Mouse (Mus musculus) gastrocnemius, postnatal 4 days (tissue): ENCODE measurements around the gene Ccdc186. TPM values are rescaled to one million over a fixed set of nuclear protein-coding genes. Genes with fewer than 3 reads are reported as not detected.
"Not testable (repeated sequence)": the region's sequence is repeated elsewhere in the genome, so short reads cannot be mapped to it uniquely, and the experiment has no call there.

Source experiments
- DNase-seq, 2 experiments: peaks; one replicate each; pipeline ENCODE4 v3.0.0; 2021 to 2022; ENCODE audit warnings: low spot score in 2 of 2, mixed read lengths in 2 of 2
- total RNA-seq, 2 experiments: library from RNA; stranded (reverse); gene quantifications; 2 replicates each; pipeline ENCODE4 v1.2.3; 2021

Gene Ccdc186
- total RNA-seq, 2 experiments from 2014 or later, result 29.2 to 36.1 TPM

DNA sequence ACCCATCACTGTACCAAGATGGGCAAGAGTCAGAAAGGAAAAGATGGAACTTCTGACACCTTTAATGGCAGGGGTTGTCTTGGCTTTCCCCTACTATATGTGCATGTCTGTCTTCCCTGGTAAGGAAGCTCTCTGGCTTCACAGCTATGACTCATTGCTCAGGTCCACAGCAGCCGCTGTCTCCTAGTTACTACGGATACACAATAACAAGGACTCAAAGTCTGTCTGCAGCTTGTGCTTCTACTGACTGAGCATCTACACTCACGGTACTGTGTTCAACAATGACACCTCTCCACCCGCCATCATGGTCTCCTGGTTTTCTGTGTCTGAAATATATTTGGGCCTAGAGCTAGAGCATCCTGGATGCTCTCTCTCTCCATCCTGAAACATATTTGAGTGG is 62.2 kb downstream of the Ccdc186 start:
- no peak for DNase-seq

GRCm38 (mm10) chr19:56758311-56758710 is 63.7 kb downstream of the Ccdc186 start:
- no peak for DNase-seq

GRCm38 (mm10) chr19:56756412-56756811 is 65.6 kb downstream of the Ccdc186 start:
- DNase-seq, result no peak

DNA sequence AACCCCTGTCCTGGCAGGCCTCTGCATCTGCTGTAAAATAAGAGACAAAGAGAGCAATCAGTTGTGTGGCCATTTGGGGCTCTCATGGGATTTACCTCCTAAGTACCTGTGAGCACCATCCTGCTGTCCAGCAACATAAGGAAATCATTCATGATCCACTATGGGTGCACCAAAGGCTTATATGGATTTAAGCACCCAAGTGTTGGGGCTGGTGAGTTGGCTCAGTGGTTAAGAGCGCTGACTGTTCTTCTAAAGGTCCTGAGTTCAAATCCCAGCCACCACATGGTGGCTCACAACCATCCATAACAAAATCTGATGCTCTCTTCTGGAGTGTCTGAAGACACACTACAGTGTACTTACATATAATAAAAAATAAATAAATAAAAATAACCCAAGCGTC is 67.5 kb downstream of the Ccdc186 start:
- DNase-seq, result not testable (repeated sequence)

DNA sequence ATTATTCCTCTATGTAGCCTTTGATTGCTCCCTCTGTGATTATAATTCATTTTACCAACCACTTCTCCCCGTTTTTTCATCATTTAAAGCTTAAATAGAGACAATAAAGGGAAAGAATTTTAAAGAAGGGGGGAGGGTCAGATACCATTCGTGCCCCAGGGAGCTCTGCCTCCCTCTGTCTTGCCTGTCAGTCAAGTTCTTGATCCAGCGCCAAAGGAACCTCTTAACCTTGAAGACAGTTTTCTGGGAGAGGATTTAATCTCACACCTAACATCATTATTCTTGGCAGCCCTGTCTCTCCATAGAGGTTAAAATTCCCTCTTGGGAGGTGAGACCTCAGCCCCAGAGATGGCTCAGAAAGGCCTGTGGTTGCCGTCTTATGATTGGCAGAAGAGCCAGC is 71.3 kb downstream of the Ccdc186 start:
- no peak for DNase-seq

GRCm38 (mm10) chr19:56749343-56749742 is 72.6 kb downstream of the Ccdc186 start:
- DNase-seq, result no peak

GRCm38 (mm10) chr19:56747878-56748277 is 74.1 kb downstream of the Ccdc186 start:
- no peak for DNase-seq

GRCm38 (mm10) chr19:56746618-56747017 is 75.4 kb downstream of the Ccdc186 start:
- no peak for DNase-seq

GRCm38 (mm10) chr19:56745528-56745927 is 76.5 kb downstream of the Ccdc186 start:
- no peak for DNase-seq

DNA sequence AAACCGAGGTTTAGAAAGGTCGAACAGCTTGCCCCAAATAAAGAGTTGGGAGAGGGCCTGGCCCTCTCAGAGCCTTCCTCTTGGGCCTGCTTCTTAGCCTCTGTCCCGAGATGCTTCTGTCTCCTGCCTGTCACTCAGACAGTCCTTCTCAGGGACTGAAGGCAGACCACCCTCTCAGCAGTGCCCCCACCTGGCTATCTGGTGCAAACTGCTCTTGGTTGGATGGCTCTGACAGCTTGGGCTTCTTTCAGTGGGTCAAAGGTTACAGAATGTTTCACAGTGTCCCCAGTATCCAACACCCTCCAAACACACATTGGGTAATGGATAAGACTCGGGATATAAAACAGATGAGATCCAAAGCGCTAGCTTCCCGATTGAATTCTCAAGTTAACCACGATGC is 76.9 kb downstream of the Ccdc186 start:
- no peak for DNase-seq

Other genes starting within 250 kb of the Ccdc186 start
- gene Adrb1, start 100.0 kb downstream of the Ccdc186 start, total RNA-seq, result 1 to 10 TPM; 1.4 to 1.9 TPM
- under 1 TPM; 0.23 to 0.29 TPM for gene Tdrd1, start 4.0 kb upstream of the Ccdc186 start, total RNA-seq
- under 1 TPM in 1 of 2 experiments, not detected in 1; 0.05 TPM for gene Vwa2, start 52.1 kb upstream of the Ccdc186 start, total RNA-seq
- 10 to 100 TPM; 29.4 to 34.7 TPM for gene Afap1l2, start 186.0 kb upstream of the Ccdc186 start, total RNA-seq